Mouse (Mus musculus): ENCODE results near the gene Gm9508.

The Gm9508 gene

DNA sequence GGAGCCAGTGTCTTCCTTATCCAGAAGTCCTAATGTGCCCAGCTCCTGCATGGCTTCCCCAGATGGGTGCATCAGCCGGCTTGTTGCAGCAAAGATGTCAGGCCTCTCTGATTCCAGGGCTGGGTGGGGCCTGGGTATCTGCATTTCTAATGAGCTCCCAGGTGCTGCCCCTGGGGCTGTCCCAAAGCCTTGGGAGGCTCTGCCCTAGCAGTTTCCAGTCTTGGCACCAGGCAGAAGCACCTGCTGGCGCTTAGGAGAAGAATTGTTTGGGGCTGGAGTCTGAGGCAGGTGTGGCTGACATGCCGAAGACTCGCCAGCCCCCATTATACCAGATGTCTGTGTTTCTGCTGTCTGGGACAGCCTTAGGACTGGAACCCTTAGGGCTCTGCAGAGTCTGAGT, 26.3 kb downstream of the Gm9508 start:
- DNase-seq (ENCODE audit: low read depth, low spot score) = no peak

DNA sequence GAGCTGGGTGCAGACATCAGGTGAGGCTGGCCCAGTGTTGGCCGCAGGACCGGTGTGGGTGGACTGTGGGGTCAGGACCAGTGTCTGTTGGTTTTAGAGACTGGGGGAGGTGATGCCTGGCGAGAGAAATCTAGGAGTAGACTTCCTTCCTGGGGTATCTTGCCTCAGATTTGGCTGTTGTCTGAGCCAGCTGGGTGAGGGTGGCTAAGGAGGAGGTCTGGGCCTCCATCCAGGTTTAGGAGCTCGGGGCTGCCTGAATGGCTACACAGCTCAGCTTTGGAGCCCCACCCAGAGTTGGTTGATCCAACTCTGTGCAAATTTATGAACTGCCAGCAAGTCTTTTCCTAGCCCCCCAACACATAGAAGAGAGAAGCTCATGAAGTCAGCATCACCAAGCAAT, 29.6 kb downstream of the Gm9508 start:
- DNase-seq (ENCODE audit: low read depth, low spot score) = no peak

DNA sequence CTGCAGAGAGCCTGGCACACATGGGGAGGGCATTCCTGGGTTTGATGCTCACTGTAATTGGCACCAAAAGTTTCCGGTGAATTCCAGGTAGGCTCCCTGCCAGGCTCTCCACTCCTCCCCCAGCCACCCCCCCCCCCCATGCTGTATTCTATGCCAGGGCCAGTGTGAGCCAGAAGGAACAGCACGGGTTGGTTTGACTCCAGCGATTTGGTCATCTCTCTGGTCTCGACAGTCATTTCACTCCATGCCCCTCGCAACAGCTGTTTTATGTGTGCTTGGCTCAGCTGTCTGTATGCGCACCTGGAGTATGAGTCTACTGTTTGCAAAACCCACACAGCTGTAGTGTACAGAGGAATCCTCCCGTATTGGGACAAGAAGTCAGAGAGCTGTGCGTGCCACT, 30.7 kb downstream of the Gm9508 start:
- DNase-seq (ENCODE audit: low read depth, low spot score) = no peak

DNA sequence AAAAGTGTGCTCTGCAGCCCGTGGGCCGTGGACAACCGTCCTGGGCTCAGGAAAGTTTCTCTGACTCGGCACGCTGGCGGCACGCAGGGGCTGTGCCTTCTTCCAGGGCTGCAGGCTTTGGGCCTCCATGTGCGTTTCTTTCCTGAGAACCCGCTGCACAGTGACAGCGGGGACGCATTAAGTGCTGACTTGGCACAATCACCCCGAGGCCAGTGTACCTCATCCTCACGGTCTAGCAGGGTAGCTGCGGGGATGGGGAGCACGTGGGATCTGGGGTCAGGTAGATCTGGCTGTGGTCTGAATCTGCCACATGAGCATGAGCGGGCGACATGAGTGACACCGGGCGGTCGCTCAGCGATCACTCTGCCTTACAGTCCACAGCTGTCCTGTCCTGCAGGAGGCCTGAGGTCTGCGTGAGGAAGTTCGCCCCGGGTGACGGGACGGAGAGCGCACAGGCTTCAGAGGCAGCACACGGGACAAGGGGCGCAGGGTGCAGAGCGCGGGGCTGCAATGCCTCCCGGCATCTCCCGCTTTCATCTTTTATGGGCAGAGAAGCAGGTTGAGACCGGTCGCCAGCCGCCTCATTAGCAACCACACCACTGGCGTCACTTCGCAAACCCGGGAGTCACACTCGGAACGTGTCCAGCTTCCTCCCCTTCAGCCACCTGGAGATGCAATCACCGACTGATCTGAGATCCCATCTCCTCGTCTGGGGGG, 32.9 kb downstream of the Gm9508 start:
- DNase-seq (ENCODE audit: low read depth, low spot score) = no peak

DNA sequence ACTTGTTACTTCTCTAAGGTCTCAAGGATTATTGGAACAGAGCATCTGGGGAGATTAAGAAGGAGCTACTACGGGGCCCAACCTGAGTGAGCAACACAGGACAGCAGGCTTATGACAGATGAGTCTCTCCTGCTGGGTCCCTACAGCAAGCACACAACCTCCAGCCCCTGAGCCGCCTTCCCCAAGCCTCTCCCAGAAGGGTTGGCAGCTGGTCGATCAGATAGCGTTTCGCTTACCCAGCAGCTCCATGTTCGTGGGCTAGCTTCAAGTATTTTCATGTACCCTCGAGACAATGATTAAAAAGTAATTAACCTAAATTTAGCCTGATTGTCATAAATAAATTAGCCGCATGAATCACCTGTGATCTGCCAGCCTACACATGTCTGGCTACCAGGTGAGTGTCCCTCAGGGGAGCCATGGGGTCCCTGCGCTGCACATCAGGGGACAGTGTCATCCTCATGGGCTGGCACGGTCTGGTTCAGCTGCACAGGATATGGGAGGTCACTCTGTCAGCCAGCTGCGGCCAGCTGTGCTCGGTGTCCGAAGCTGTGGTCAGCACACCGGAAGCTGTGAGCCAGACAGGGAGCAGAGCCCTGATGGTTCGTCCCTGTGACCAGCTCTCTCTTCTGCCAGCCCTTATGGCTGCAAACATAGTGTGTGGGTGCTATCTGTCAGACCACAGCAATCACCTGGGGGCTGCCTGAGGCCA, 38.6 kb downstream of the Gm9508 start:
- DNase-seq (ENCODE audit: low read depth, low spot score) = no peak

DNA sequence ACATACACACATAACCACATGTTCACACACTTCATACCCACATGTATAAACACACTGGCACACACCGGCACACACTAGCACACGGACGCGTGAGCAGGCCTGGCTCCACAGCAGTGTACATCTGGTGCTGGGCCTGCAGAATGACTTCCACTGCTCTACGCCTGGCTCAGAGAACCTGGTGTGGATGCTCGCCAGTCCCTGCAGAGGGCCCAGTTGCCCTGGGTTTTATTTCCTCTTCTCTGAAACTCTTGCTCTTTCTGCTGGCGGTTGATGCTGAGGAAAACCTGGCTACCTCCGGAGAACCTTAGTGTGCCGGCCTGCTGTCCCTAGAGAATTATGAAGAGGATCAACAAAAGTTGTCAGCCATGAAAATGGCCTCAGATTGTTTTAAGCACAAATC, 45.0 kb downstream of the Gm9508 start:
- DNase-seq (ENCODE audit: low read depth, low spot score) = no peak

DNA sequence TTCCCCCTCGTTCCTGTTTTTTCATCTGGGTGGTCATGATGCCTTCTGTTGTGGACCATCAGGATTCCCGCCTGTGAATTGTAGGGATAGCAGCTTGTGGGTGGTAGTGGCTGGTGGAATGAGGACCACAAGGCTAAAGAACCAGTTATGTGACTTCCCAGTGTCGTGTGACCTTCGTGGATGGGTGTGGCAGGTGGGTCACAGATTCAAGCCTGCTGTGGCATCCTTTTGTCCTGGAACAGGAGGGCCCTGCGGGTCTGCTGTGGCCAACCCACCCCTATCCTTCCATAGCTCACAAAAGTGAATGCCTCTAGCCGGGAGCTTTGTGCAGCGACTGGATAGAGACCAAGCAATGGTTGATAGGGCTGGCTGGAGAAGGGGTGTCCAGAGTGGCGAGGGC, 49.1 kb downstream of the Gm9508 start:
- DNase-seq (ENCODE audit: low read depth, low spot score) = no peak

DNA sequence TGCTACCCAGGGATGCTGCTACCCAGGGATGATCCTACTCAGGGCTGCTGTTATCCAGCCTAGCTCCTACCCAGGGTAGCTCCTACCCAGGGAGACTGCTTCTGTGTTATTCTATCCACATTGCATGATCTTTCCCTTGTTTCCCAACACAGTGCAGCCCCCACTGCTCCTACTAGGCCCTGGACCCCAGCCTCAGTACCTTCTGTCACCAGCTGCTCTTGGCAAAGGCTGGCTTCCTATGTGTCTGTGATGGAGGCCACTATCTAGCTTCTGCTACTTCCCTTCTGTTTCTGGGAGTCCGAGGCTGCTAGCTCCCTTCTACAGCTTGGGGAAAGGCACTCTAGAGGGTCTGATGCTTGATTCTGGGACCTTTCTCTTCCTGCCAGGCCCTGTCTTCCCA, 49.6 kb downstream of the Gm9508 start:
- no peak for DNase-seq (ENCODE audit: low read depth, low spot score)

Measured in brain, embryonic 18.5 days (tissue).